Mouse (Mus musculus): ENCODE measurements around the gene Slc22a14.

- TF ChIP-seq POLR2A (IDR thresholded peaks at IDR 0.05; ENCODE audit: extremely low read depth, insufficient read depth, low read length) (no peak), CTCF (IDR thresholded peaks at IDR 0.05; ENCODE audit: low read depth, low read length) (no peak)
These were observed 206.5 kb downstream of the Slc22a14 start, which contains the start of gene Gm47289 for GRCm38 (mm10) chr9:119158861-119159260.
